Mouse (Mus musculus) gastrocnemius, postnatal 4 days (tissue): ENCODE data around the gene Mettl6. TPM values are rescaled to one million over a fixed set of nuclear protein-coding genes. Genes with fewer than 3 reads are reported as not detected.
"Not testable (repeated sequence)": the region's sequence is repeated elsewhere in the genome, so short reads cannot be mapped to it uniquely, and the experiment has no call there.

Experiments used
- DNase-seq, 2 experiments: peaks; one replicate each; pipeline ENCODE4 v3.0.0; 2021 to 2022; ENCODE audit warnings: low spot score in 2 of 2, mixed read lengths in 2 of 2
- total RNA-seq, 2 experiments: library from RNA; stranded (reverse); gene quantifications; 2 replicates each; pipeline ENCODE4 v1.2.3; 2021

Gene Mettl6
- total RNA-seq, 2 experiments from 2014 or later, result 23.2 to 23.6 TPM

DNA sequence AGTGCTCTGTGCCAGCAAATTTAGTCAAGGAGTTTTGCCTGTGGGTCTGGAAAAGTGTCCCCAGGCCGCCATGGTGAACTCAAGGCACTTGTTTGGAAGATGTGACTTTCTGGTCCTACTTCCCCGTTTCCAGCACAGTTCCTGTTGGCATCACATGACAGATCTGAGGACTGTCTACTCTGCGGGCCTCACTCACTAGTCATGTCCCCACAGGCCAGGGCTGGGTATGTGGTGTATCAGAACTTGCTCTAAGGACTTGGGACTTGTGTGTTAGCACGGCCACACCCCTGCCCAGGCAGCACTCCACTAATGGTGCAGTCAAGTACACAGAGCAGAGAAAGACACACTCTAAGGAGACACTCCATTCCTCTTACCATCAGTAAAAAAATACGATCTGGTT lies 12.4 kb downstream of the Mettl6 start:
- DNase-seq, result no peak

DNA sequence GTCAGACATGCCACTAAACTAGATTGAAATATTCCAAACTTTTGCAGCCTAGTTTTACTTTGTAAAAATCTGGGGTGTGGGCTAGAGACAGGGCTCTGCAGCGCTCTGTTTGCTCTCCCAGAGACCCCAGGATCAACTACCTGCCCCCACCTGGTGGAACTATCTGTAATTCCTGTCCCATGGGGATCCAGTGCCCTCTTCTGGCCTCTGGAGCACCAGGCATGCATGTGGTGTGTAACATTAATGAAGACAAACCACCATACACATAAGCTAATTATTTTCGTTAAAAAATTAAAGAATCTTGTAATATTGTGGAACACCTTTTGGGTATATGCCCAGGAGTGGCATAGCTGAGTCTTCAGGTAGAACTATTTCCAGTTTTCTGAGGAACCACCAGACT lies 21.5 kb downstream of the Mettl6 start:
- DNase-seq, result no peak

DNA sequence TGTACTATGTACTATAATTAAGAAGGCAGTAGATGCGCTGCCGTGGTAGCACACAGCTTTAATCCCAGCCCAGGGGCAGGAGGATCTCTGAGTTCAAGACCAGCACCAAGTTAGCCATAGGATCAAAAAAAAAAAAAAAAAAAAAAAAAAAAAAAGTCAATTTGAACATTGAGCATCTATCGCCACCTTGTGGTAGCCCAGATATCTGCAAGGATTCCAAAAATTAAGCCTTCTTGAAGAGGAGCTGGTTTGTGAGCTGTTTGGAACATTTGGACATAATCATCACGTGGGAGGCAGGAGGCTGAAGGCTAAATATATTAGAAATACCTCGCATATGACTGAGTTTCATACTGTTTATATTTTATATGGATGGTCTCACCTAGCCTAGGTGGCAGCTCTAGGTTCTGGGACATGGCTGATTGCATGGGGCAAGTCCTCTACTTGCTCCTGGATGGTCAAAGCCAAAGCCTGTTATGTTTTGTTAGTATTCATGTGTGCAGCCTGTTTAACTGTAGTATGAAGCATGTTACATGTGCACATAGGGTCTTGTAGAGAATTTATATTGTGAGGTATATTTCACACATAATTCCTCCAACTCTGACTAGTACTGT lies 22.3 kb downstream of the Mettl6 start:
- DNase-seq, result peak in 1 of 2 experiments; percentile 64

DNA sequence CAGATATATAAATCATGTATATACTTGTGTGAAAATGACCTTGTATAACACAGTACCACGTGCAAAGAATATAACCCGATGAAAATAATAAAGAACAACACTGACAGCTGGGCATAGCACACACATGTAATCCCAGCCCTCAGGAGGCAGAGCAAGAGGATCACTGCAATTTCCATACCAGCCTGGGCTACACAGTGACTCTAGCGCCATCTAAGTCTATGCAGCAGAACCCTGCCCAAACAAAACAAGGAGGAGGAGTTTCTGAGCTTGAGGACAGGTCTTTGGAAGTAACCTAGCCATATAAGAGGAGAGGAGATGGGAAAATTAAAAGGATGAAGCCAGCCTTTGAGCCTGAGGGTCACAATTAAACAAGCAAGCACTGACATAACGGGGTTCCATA lies 25.1 kb downstream of the Mettl6 start:
- DNase-seq, result no peak

DNA sequence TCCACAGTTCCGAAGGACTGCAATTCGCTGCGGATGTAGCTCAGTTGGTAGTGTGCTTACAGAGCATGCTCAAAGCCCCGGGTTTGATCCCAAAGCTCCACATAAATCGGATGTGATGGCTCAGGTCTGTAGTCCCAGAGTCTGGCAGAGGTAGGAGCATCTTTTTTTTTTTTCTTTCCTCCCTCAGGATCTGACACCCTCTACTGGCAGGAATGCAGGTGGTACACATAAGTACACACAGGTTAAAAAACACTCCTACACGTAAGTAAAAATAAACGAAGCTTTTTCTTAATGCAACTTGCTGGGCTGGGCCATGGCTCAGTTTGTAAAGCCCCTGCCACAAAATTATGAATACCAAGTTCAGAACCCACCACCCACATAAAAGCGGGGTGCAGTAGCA lies 30.7 kb downstream of the Mettl6 start:
- no peak for DNase-seq

DNA sequence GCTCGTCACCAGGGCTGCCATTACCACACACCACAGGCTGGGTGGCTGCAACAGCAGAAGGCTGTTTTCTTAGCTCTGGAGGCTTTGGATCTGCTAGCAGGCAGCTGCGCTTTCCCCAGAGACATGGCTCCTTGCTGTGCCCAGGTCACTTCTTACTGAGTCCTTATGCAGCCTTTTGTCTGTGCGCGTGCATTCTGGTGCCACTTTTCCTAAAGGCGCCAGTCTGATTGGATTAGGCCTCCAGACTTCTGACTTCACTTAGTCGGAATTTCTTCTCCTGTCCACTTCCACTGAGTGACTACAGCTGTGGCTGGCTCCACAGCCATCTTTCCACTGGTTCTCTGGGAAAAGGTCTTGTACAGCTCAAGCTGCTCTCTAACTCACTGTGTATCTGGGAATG lies 32.0 kb downstream of the Mettl6 start:
- no peak for DNase-seq

DNA sequence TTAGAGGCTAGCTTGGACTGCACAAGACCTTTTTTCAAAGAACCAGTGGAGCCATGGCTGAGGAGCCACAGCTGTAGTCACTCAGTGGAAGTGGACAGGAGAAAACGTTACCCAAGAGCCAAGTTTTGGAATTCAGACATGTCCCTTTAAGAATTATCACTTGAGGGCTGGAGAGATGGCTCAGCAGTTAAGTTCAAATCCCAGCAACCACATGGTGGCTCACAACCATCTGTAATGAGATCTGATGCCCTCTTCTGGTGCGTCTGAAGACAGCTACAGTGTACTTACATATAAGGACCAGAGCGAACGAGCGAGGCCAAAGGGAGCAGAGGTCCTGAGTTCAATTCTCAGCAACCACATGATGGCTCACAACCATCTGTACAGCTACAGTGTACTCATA lies 32.6 kb downstream of the Mettl6 start:
- DNase-seq, result not testable (repeated sequence)

DNA sequence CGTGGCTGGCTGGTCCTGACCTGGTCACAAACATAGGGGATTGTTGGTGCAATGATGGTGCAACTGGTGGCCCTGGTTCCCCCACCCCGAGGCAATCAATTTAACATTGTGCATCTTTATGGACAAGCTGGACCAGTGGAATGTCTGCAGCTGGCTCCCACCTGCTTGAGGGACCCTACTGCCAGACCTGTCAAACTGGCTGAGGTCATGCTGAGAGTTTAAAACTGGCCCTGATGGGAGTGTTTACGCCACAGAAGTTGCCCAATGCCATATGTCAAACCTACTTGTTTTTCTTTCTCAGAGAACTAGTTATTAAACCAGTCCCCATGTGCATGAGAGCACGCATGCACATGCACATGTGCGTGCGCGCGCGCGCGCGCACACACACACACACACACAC lies 36.8 kb downstream of the Mettl6 start:
- DNase-seq, result no peak

DNA sequence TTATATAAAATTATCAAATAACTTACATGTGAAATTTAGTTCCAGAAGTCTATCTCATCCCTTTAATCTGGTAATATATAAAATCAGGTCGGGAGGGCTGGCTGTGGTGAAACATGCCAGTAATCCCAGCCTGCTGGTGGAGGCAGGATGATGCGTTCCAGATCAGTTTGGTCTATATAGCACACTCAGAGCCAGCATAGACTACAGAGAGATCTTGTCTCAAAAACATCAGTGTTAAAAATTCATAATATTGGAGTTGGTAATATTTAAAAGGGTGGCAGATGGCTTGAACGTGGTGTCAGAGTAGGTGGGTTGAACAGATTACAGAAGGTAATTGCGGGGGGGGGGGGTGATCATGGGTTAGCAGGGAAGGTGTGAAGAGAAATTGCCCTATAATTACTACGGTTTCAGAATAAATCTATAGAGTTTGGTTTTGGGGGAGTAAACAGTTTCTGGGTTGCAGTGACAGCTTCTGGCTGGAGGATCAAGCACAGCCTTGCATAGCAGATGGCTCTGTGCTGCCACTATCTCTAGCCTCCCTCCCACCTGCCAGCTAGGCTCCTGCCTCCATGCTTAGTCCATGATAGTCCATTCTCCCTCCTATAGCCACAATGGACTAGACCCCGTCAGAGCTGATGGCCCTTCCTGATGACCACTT lies 38.6 kb downstream of the Mettl6 start:
- no peak for DNase-seq

DNA sequence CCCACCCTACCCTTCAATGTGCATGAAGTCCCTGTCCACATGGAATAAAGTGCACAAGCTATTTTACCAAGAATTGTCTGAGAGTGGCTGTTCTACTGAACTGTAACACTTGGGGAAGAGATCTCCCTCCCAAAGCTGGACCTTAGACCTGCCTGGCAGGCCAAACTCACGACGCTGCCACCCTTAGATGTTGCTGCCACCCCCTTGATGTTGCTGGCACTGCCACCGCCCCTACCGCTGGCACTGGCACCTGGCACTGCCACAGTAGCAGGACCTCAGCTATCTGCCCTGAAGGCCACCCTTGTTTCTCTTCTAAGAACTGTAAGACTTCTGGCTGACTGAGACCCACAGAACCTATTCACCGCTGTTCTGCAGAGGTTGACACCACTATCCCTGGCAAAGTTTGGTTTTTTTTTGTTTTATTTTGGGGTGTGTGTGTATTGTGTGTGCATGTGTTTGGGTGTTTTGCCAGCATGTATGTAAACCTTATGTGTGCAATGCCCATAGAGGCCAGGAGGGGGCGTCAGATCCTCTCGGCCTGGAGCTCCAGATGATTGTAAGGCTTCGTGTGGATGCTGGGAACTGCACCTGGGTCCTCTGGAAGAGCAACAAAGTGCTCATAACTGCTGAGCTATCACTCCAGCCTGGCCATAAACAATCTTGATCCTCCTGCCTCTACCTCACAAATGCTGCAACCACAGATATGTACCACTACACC lies 39.8 kb downstream of the Mettl6 start:
- no peak for DNase-seq

DNA sequence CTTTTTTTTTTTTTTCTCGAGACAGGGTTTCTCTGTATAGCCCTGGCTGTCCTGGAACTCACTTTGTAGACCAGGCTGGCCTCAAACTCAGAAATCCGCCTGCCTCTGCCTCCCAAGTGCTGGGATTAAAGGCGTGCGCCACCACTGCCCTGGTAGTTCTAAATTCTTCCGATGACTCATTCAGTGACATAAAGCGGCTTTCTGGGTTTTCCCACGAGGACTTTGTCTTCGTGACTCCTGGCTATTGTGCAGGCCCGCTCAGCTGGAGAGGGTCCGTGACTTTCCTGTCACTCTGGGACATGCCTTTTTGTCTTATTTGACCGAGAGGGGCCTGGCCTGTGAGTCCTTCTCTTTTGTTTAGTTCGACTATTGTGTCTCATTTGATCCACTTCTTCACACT lies 40.9 kb downstream of the Mettl6 start:
- DNase-seq, result not testable (repeated sequence)

DNA sequence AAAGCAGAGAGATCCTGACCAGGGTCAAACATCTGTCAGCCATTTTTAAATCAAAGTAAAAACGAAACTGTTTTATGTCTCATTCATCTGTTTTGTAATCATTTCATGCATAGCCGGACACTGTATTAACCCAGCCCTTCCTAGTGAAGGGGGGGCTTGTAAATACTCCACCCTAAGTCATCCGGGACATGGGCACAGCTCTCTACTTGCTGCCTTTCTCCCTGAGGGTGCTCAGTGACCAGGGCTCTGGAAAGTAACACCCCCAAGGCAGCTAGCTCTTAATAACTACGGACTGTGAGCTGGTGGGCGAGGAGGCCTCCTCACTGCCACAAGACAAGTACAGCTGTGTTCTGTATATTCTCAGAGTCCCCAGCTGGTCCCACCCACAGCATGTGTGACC lies 45.8 kb downstream of the Mettl6 start:
- no peak for DNase-seq

DNA sequence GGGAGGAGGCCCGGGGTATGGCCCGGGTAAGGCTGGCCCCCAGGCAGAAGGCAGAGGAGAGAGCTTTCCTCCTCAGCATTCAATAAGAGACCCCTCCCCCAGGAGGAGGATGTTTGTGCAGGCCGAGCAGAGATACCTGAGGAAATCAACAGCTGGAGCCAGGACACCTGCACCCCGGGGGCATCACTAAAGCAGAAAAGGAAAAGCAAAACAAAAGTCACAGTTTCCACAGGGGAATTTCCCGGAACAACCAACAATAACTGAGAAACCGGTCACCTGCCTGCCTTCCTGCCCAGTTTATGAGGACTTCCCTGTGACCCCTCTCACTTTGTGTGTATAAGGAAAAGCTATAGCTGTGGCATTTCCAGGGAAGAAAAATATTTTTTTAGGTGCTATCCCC lies 51.2 kb downstream of the Mettl6 start:
- DNase-seq, result no peak

DNA sequence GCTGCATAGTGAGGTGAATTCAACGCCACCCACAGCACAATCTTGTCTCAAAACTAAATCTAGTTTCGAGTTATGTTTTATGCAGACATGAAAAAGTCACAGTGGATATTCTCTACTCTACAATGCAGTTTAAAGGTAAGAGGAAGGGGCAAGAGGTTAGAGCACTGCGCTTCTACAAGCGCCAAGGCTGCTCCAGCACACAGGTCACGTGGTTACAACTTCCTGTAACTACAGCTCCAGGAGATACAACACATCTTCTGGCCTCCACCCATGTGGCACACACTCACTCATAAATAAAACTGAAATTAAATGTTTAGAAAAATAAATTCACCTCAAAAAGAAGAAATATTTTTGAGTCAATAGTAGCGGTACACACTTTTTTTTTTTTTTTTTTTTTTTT lies 54.1 kb downstream of the Mettl6 start:
- DNase-seq, result no peak

DNA sequence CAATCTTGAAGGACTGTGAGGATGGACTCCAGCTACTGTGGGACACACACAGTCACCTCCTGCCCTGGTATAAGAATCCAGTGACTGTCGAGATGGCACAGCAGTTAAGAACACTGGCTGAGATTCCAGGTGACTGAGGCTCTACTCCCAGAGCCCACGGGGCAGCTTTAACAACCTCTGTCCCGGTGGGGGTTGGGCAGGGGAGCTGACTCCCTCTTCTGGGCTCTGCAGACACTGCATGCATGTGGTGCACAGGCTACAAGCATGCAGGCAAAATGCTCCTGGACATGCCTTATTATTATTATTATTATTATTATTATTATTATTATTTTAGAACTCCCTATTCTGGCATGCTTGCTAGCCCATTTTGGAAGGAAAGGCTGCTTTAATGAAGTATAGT lies 54.6 kb downstream of the Mettl6 start:
- no peak for DNase-seq

DNA sequence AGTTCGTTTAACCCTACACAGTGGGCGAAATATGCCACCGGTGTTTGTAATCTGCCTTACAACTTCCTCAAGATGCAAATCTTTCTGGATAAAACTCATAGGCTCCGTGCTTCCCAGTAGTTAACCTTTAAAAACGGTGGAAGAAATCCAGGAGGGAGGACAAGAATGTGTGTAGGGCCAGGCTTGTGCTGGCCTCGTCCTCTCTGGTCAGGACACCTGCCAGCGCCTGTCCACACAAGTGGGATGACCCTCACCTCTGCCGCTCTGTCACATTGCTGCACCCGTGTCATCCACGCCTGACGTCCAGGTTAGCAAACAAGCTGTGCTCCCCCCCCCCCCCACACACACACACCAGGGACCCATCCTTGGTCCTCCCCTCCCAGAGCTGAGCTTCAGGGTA lies 55.6 kb downstream of the Mettl6 start:
- DNase-seq, result no peak

DNA sequence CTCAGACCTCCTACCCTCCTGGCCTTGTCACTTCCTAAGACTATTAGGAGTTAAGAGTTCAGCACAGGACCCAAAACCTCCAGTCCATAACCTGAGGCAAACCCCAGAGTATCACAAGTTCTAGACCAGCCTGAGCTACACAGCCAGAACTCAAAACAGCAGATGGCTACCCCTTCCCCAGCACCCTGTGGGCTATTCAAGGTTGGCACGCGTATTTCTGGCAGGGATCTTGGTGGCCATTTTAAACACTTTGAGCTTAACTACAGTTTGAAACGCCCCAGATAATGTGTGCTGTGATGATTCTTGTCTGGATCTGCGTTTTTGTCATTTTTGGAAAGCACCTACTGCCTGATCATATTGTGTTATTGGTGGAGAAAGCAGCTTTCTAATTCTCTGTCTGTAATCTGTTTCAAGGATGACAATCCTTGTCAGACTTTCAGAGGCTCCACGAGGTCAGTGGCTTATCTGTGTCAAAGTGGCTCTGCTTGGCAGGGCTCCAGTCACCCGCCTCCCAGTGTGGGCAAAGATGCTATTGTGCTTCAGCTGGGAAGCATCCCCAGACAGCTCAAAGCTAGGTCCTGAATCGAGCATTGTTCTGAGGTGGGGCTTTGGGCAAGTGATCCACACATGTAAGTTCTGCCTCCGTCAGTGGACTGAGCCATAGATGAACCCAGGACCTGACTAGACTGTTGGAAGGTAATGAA lies 56.9 kb downstream of the Mettl6 start:
- no peak for DNase-seq

DNA sequence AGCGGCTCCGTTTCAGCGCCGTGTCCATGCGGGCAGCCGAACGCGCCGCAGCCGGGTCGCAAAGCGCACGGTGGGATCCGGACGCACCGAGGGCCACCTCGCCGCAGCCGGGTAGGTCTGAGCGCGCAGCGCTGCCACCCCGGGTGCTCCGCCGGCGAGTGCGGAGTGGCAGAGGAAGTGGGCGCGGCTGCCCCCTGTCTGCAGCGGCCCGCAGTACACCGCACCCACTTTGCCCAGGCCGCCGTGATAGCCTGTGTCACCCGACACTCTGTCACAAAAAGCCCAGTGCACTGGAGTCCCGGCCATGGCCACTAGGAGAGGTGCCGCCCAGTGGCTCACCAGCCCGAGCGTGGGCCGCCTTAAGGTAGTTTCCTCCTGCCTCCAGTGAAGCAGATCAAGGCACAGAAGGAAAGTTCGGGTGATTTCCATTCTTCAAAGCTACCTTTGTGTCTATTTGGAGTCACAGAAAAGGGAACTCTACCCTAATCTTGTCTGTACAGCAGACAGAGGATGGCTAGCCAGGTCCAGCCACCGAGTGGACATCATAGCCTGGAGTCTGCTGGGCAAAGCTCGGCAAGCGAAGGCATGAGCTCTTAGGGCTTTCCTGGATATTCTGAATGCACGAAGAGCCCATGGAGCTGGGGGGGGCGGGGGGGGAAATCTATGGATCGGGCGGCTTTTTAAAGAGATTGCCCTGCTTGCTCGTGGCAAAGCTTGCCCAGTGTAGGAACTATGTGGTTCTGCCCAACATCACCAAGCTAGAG lies 58.7 kb downstream of the Mettl6 start, which contains the start of gene Sh3bp5:
TSS of gene Sh3bp5 (minus strand) at position 149 of the 764 bp plus-strand sequence.
- DNase-seq, result peak; percentile 86 to 90

DNA sequence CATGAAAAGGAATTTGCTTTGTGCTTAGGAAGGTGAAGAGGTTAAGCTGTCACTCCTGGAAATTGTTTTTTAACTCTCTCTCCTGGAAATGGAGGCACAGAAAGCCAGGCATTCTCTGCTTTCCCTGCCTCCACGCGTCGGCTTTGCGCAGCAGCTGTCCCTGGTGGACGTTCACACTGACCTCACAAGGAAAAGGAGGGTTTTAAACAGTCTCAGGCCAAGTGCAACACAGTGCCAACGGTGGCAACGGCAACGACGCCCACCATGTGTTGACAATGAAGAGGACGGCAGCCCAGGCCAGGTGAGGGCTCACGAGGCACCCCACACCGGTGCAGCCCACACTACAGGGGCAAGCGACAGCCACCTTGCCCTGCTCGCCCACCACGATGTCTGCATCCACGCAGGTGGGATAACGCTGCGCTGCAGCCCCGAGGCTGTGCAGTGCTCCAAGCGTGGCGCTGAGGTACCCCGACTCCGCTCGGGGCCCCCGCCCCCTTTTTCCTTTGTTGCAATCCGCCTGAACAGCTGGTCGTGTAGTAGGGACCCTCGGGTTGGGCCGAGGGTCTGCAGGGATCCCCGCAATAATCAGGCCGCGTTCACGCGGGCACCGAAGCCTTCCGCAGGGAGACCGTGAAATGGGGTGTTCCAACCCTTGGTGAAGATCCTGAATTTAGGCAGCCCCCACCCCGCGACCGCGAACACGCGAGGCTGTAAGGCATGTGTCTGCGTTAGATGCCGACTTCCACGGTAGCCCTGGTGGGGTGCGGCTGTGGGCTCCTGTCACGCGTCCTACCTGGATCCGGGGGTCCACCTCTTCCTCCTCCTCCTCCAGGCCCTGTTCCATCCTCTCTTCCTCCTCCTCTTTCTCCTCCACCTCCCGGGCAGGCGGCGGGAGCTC lies 59.6 kb downstream of the Mettl6 start:
- DNase-seq, result peak in 1 of 2 experiments; percentile 31

DNA sequence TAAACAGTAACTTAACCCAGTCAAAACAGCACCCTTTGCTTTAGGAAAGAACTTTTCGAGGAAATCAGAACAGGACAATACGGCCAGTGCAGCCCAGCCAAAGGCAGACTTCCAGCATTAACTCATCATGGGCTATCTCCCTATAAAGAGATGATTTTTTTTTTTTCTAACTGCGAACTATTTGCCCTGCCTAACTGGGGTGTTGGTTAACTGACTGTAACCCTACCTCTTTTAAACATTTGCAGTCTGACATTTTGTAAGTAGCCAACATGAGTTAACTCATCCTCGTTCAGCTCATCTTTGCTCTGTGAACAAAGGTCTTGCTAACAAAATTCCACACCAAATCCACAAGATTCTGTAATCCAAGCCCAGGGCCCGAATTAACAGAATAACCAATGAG lies 60.4 kb downstream of the Mettl6 start:
- DNase-seq, result no peak
